Mouse (Mus musculus): ENCODE data around the gene Nt5c2.

DNA sequence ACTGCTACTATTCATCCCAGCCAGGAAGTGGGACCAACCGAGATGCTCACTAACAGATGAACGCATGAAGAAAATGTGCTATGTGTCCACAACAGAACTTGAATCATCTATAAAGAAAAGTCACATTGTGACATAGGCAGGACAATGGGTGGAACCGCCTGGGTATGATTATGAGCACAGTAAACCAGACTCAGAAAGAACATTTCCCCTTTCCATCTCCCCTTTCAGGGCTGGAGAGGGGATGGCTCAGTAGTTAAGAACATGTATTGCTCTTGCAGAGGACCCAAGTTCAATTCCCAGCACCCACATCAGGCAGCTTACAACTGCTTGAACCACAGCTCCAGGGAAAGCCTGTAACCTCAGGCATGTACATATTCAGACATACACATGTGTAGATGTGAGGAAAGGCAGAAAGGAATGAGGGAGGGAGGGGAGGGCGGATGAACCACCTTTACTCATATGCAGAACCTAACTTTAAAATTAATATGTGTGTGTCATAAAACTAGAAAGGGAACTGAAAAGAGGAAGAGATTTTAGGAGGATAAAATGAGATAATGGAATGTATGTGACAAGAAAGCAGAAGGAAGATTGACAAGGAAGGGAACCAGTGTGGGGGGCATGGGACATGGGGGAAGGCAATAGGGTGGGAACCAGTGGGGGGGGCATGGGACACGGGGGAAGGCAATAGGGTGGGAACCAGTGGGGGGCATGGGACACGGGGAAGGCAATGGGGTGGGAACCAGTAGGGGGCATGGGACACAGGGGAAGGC, 11.0 kb downstream of the Nt5c2 start:
- TF ChIP-seq CTCF (IDR thresholded peaks at IDR 0.05; ENCODE audit: extremely low read depth, insufficient read depth, low read length) (no peak), POLR2A (IDR thresholded peaks at IDR 0.05; ENCODE audit: extremely low read depth, insufficient read depth, low read length) (no peak)
